Mouse (Mus musculus): Measurements from ENCODE around the gene Adra2c.

Adra2c gene

DNA sequence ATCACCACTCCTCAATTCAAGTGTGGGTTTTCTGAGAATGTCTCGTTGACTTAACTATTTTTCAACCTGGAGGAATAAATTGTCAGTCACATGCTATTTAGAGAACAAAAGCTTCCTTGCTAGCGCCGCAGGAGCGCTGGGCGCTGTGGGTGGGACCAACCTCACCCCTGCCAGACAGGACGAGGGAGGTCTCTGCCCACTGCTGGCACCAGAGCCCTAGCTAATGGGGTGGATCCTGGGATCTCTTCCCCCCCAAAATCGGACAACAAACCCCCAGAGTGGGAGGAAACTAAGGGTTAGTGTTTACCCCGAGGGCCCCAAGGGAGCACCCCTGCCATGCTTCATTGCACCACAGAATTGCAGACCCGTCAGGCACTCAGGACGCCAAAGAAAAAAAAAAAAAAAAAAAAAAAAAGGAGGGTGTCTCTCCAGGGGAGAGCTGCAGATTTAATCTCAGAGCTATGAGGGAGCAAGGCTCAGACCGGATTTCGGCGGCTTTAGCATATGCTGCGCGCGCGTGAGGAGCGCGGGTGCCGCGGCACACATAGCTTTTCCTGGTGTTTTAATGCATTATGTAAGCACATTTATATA, 35.2 kb downstream of the Adra2c start:
- no peak for DNase-seq

DNA sequence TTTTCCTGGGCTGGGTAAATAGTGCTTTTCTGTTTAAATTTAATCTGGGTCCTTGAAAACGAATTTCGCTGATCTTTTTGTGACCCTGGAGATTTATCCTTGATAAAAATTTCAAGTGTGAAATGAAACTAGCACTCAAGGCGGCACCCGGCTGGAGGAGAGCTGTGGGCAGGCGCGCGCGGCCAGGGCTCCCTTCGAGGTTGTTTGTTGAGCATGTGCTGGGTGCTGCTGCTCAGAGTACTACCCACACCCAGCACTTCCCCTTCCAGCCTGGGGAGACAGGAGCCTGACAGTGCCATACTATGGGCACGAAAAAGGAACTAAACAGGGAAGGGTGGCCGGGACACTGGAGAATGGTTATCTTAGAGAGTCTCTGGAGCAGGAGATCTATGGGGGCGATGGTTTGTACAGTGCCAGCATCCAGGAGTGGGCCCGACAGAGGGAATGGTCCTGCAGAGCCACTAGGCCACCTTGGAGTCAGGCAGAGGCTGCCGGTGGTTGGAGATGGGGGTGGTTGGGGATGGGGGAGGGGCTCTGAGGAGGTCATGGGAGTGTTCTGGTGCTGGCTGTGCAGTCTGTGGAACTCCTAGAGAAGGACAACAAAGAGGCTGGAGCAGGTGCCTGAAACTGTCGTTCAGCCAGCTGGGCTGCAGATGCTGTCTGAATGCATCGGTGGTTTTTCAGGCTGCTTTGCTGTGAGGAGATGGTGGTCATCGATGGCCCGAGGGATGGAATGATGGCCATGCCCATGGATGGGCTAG, 35.9 kb downstream of the Adra2c start:
- DNase-seq, result peak; percentile 4 to 11

- no peak for DNase-seq
Measured at GRCm38 (mm10) chr5:35314629-35315028, 36.5 kb downstream of the Adra2c start.

DNA sequence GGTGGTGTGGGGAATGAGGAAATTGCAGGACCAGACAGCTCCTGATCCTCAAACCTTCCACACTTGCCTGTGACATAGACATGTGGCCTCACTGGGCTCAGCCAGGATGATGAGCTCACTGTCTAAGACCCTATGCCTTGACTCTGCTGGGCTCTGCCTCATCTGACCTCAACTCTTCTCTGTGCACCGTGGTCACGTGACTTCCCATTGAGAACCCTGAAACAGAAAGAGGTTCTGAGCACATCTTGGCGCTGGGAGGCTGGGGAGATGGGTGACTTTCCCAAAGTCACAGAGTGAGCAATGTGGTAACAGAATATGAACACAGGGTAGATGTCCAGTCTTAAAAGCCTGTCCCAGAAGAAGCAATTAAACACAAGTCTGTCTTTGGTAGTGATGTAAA, 37.1 kb downstream of the Adra2c start:
- no peak for DNase-seq

- peak; percentile 64 to 66 for DNase-seq
Measured at GRCm38 (mm10) chr5:35320650-35321049, 42.5 kb downstream of the Adra2c start.

DNA sequence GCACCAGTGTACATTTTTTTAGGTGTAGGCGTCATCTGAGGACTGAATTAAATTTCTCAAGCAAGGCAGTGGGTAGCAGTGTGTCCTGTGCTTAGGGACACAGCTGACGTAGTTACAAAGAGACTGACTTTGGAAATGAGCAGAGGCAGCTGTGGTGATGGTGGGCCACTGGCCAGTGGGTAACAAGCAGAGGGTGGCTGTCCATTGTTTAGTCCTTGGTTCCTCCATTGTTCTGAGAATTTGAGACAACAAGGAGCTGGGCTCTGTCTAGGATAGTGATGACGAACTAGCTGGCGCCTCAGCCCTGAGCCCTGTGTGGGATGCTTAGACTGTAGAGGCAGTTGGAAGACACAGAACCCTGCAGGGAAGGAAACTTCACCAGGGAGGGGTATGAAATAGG, 52.7 kb downstream of the Adra2c start:
- DNase-seq, result no peak
